Mouse (Mus musculus): Measurements from ENCODE around the gene Psmb1.

- peak; percentile 29 for TF ChIP-seq CTCF (conservative IDR thresholded peaks at IDR 0.05; ENCODE audit: low read length)
- no peak for TF ChIP-seq POU5F1 (IDR thresholded peaks at IDR 0.05; ENCODE audit: borderline replicate concordance, low read length)
- TF ChIP-seq NANOG (IDR thresholded peaks at IDR 0.05; ENCODE audit: borderline replicate concordance, low read length), result no peak
These were observed 30.6 kb upstream of the Psmb1 start for GRCm38 (mm10) chr17:15530141-15530540.

Data from E14TG2a.4 (cell line).